Mouse (Mus musculus): ENCODE results near the gene Col9a2. TPM values are rescaled to one million over a fixed set of nuclear protein-coding genes. Genes with fewer than 3 reads are reported as not detected.

Col9a2 gene
- total RNA-seq, 2 experiments from 2014 or later = 7.0 to 7.4 TPM

DNA sequence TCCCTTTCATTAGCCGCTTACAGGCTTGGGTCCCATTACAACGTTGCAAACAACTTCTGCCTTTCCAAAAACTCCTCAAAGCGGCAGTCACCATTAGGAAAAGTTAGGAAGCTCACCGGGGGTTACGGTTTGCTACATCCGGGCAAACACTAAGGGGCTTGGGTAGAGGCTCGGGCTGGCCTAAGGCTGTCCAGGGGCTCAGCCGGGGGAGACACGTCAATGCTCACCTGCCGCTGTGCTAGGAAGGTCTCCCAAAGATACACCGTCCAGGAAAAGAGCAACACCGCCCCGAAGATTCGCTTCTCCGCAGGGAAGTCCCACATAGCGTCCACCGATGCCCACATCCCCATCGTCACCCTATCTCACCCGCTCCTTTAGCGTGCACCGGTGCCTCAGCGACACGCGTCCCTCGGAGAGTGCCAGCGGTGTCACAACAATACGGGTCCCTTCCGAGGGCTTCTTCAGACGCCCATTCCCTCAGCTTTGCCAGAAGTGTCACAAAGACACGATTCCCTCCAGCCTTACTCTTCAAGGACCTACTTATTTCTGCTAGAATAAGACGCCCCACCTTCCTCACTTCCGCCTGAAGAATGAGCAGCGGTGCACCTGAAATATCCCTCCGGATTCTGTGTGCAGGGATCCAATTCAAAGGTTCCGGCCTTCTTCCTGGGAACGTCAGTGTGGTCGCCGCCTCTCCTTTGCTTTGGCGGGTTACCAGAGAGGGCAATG, 58.6 kb downstream of the Col9a2 start, which contains the start of gene Zmpste24:
TSS of gene Zmpste24 (minus strand) at position 592 of the 729 bp plus-strand sequence.
- H3K27ac ChIP-seq = peak within 1 kb of the TSS; percentile 45; the same call in 1 of the 2 replicates
- no peak for TF ChIP-seq CTCF (IDR thresholded peaks at IDR 0.05)
- peak within 1 kb of the TSS; percentile 84 for H3K4me3 ChIP-seq
- peak; percentile 87 to 89 for DNase-seq (ENCODE audit: extremely low spot score in 1 of 2, low spot score in 2 of 2)
- intact Hi-C loops (cut with DNase I) = loop anchor here (2.0 kb wide), 1 partner anchor 117 kb away; the partner anchor contains the start of gene Rlf

DNA sequence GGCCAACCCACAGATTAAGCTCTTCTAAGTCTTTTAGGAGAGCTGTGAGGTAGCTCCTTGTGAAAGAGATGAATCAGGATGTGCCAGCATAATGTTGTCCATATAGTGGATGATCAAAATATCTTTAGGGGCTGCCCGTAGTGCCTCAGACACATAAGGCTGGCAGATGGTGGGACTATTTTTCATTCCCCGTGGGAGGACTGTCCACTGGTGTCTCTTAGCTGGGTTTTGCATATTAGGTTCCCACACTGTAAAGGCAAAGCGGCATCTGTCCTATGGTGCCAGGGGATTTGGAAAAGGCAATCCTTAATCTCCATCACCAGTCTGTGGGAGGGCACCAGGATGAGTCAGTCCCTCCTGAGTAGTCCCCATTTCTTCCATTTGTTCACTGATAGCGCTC, 64.1 kb downstream of the Col9a2 start:
- Histone ChIP-seq H3K4me3 (no peak overlapping the region), H3K27ac (no peak overlapping the region)
- DNase-seq (ENCODE audit: extremely low spot score in 1 of 2, low spot score in 2 of 2) = peak in 1 of 2 experiments; percentile 65
- intact Hi-C loops (cut with DNase I) = loop anchor here (1.0 kb wide), 1 partner anchor 128 kb away; no protein-coding TSS in a partner anchor
- no peak for TF ChIP-seq CTCF (IDR thresholded peaks at IDR 0.05)

Other genes starting within 250 kb of the Col9a2 start
- gene Nfyc, start 207.8 kb upstream of the Col9a2 start, total RNA-seq (2021) = 10 to 100 TPM; 49.9 to 53.7 TPM
- 100 to 1,000 TPM; 175 to 181 TPM for gene Rims3, start 184.6 kb upstream of the Col9a2 start, total RNA-seq (2021)
- 10 to 100 TPM; 11.5 to 14.7 TPM for gene Exo5, start 114.4 kb upstream of the Col9a2 start, total RNA-seq (2021)
- 1 to 10 TPM; 2.1 to 3.2 TPM for gene Zfp69, start 87.7 kb upstream of the Col9a2 start, total RNA-seq (2021)
- 100 to 1,000 TPM; 186 to 201 TPM for gene Smap2, start 22.1 kb upstream of the Col9a2 start, total RNA-seq (2021)
- gene Zmpste24, start 58.9 kb downstream of the Col9a2 start, total RNA-seq (2021) = 10 to 100 TPM; 23.5 to 24.7 TPM
- gene Tmco2, start 69.8 kb downstream of the Col9a2 start, total RNA-seq (2021) = not detected
- gene Rlf, start 175.7 kb downstream of the Col9a2 start, total RNA-seq (2021) = 10 to 100 TPM; 27.5 to 27.8 TPM

All from left cerebral cortex, adult 2 months (tissue).